In genomic region chrX:71555415-71556114, GRCm38 (mm10) we compare ENCODE assay signal across 8 mouse cellular contexts. TPM values are rescaled to one million over a fixed set of nuclear protein-coding genes. Genes with fewer than 3 reads are reported as not detected.
DNase-seq lines count a peak whose midpoint lies in the region; ATAC-seq and TF ChIP-seq lines count a peak whose summit lies in the region.

Gene Hmgb3, plus strand, starts transcription at chrX:71555918.

- no peaks in the 10 kb centered on the region for H3K27me3 ChIP-seq in hindbrain, embryonic 10.5 days (ENCODE audit: insufficient read depth, poor library complexity, severe bottlenecking)
- no peaks in the 10 kb centered on the region for H3K27me3 ChIP-seq in lung, postnatal 0 days (replicated peaks; ENCODE audit: insufficient read depth, low read length)

- peaks cover 8% of the 10 kb centered on the region; the same call in 1 of the 2 replicates for H3K9me3 ChIP-seq in hindbrain, embryonic 10.5 days
- no peaks in the 10 kb centered on the region for H3K9me3 ChIP-seq in lung, postnatal 0 days (ENCODE audit: low read length)

- peak; percentile 100 for ATAC-seq in frontal cortex, adult (ENCODE audit: low TSS enrichment)
- peak; percentile 98 for ATAC-seq in lung, postnatal 0 days

- peak within 1 kb of the TSS; percentile 98 for H3K27ac ChIP-seq in hindbrain, embryonic 10.5 days
- H3K27ac ChIP-seq in lung, postnatal 0 days (ENCODE audit: low read length) = peak within 1 kb of the TSS; percentile 72

- no peak for TF ChIP-seq CTCF in lung, postnatal 0 days (IDR thresholded peaks at IDR 0.05)

- H3K4me1 ChIP-seq in hindbrain, embryonic 10.5 days (replicated peaks) = no peaks in the 10 kb centered on the region; the same call in 1 of the 2 replicates
- H3K4me1 ChIP-seq in lung, postnatal 0 days (ENCODE audit: insufficient read depth, low read depth, low read length) = no peaks in the 10 kb centered on the region

- peaks cover 16% of the 10 kb centered on the region for H3K36me3 ChIP-seq in hindbrain, embryonic 10.5 days
- no peaks in the 10 kb centered on the region for H3K36me3 ChIP-seq in lung, postnatal 0 days (ENCODE audit: insufficient read depth, low read length)

- TF ChIP-seq EP300 in lung, postnatal 0 days (IDR thresholded peaks at IDR 0.05) = no peak

- peak within 1 kb of the TSS; percentile 51 for H3K9ac ChIP-seq in lung, postnatal 0 days (replicated peaks; ENCODE audit: low read depth)

- 19% methylated on average over 43 of the region's 59 CpGs for WGBS in hindbrain, embryonic 10.5 days
- WGBS in lung, postnatal 0 days = 15% methylated on average over 37 of the region's 59 CpGs

- DNase-seq in MEL-GATA-1-ER (ENCODE audit: extremely low read depth, low read depth) = peak; percentile 94
- DNase-seq in cerebellum, adult 8-10 months = peak; percentile 58
- DNase-seq in hindbrain, embryonic 10.5 days (ENCODE audit: low spot score) = peak; percentile 89
- DNase-seq in layer of hippocampus, adult 9-11 months = peak; percentile 73
- peak; percentile 92 for DNase-seq in lung, postnatal 0 days (ENCODE audit: low spot score)
- peak; percentile 61 for DNase-seq in ovary, postnatal 14 days (ENCODE audit: low spot score)
- peak; percentile 82 for DNase-seq in thymus, postnatal 14 days

- peak within 1 kb of the TSS; percentile 77 for H3K4me3 ChIP-seq in hindbrain, embryonic 10.5 days
- H3K4me3 ChIP-seq in lung, postnatal 0 days (ENCODE audit: low read depth, low read length) = peak within 1 kb of the TSS; percentile 59

- peak within 1 kb of the TSS; percentile 62 for H3K4me2 ChIP-seq in lung, postnatal 0 days (replicated peaks; ENCODE audit: low read depth, low read length)

RNA-seq across cellular contexts. Expression of gene Hmgb3, which starts in this region (rescaled TPM):
- polyA plus RNA-seq in hindbrain, embryonic 10.5 days (2016; fragmentation: Nextera tagmentation; extraction: Ambion mirVana) = 622 and 677 TPM in 2 replicates
- polyA plus RNA-seq in lung, postnatal 0 days (2015; fragmentation: Nextera tagmentation; extraction: Ambion mirVana) = 57.1 and 64.4 TPM in 2 replicates

Comparison
In these comparisons a context has a peak if more than half of its experiments do, and no peak if none do; other contexts are left out.
1. Peak in every context shown above with its lines: DNase-seq, ATAC-seq, H3K4me3 ChIP-seq and H3K27ac ChIP-seq.